Mouse (Mus musculus) erythroblast, embryonic 14.5 days (primary cell): ENCODE data around the gene Vcam1.

Experiments
- GATA1 ChIP-seq: IDR thresholded peaks from 2 replicates; pipeline ENCODE4 v1.6.1; 2012; ENCODE audit warnings: low read length, inconsistent platforms, mixed read lengths
- TAL1 ChIP-seq: IDR thresholded peaks from 3 replicates; pipeline ENCODE4 v1.6.1; 2012; ENCODE audit warnings: low read length, inconsistent platforms, mixed read lengths

DNA sequence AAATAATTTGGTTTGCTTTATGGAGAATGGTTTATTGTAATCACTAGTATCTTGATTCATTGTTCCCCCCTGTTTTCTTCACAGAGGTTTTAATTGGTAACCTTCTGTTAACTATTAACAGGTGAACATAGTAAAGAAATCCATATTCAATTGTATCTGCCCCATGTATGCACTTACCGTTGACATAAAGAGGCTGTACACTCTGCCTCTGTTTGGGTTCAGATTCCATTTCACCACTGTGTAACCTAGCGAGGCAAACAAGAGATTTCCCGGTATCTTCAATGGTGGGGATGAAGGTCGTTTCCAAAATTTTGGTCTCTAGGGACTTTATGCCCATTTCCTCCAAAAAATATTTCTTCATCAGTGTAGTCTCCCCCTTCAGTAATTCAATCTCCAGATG is 12.4 kb downstream of the Vcam1 start:
- TF ChIP-seq GATA1 (no peak), TAL1 (no peak)
